Mouse (Mus musculus): ENCODE measurements at regions not wholly inside any gene's neighbourhood (a gene's known extent, or its start where the extent isn't known, plus 50 kb on each side); places are given as distances from the start of the nearest gene placed in this dataset.

GRCm38 (mm10) chrX:12858757-12859156 lies 96.9 kb upstream of the Med14 start:
- TF ChIP-seq CTCF (conservative IDR thresholded peaks at IDR 0.05; ENCODE audit: low read length): no peak
- TF ChIP-seq NANOG (IDR thresholded peaks at IDR 0.05; ENCODE audit: borderline replicate concordance, low read length): no peak

Data from E14TG2a.4 (cell line).